Mouse (Mus musculus) midbrain, embryonic 12.5 days (tissue): ENCODE measurements at regions not wholly inside any gene's neighbourhood (a gene's known extent, or its start where the extent isn't known, plus 50 kb on each side); places are given as distances from the start of the nearest gene placed in this dataset.
A peak's percentile ranks its signal among the peaks of the same experiment; 100 is the strongest.

ENCODE experiments used
- ATAC-seq: fragments of 200-750 bp; cut with Nextera tagmentation; 2 replicates; pipeline ENCODE4 v1.8.0; 2017; ENCODE audit warnings: low read depth, moderate TSS enrichment, moderate library complexity; ENCODE audit not compliant: low FRiP score
- H3K27ac ChIP-seq: fragments of 300-500 bp; sonication (generic); replicated peaks from 2 replicates; pipeline ENCODE4 v1.5.1; 2016; ENCODE audit warnings: mild to moderate bottlenecking
- H3K27me3 ChIP-seq: fragments of 300-500 bp; sonication (generic); 2 replicates; pipeline ENCODE4 v1.6.1; 2016; ENCODE audit warnings: mild to moderate bottlenecking
- H3K36me3 ChIP-seq: fragments of 300-500 bp; sonication (generic); 2 replicates; pipeline ENCODE4 v1.6.1; 2016
- H3K4me1 ChIP-seq: fragments of 300-500 bp; sonication (generic); 2 replicates; pipeline ENCODE4 v1.6.1; 2016
- H3K4me2 ChIP-seq: fragments of 300-500 bp; sonication (generic); replicated peaks from 2 replicates; pipeline ENCODE4 v1.6.1; 2016; ENCODE audit warnings: mild to moderate bottlenecking, moderate library complexity
- H3K4me3 ChIP-seq: fragments of 300-500 bp; sonication (generic); 2 replicates; pipeline ENCODE4 v1.5.1; 2016; ENCODE audit warnings: mild to moderate bottlenecking
- H3K9ac ChIP-seq: fragments of 300-500 bp; sonication (generic); replicated peaks from 2 replicates; pipeline ENCODE4 v1.6.1; 2016; ENCODE audit warnings: mild to moderate bottlenecking, moderate library complexity
- H3K9me3 ChIP-seq: fragments of 300-500 bp; sonication (generic); 2 replicates; pipeline ENCODE4 v1.6.1; 2016; ENCODE audit warnings: mild to moderate bottlenecking
- WGBS: fragments of 180-500 bp; shearing (Covaris S2); methylation state at CpG from one replicate; pipeline ENCODE4 v1.1.7; 2016; 5-methylcytosine and 5-hydroxymethylcytosine counted together

GRCm38 (mm10) chr17:9932186-9932585 is 262.7 kb upstream of the Pabpc6 start:
- peaks cover 22% of the 10 kb centered on the region for H3K4me1 ChIP-seq
- H3K4me2 ChIP-seq: no peak overlapping the region
- H3K36me3 ChIP-seq: no peaks in the 10 kb centered on the region
- WGBS: 88% methylated on average over 8 of the region's 8 CpGs
- peaks cover 3% of the 10 kb centered on the region; the same call in 1 of the 2 replicates for H3K9me3 ChIP-seq
- no peak overlapping the region for H3K4me3 ChIP-seq
- no peak overlapping the region for H3K27ac ChIP-seq
- H3K27me3 ChIP-seq: peaks cover 32% of the 10 kb centered on the region
- ATAC-seq: no peak
- no peak overlapping the region for H3K9ac ChIP-seq

GRCm38 (mm10) chr17:9931526-9931925 is 262.0 kb upstream of the Pabpc6 start:
- H3K27me3 ChIP-seq: peaks cover 32% of the 10 kb centered on the region
- peaks cover 22% of the 10 kb centered on the region for H3K4me1 ChIP-seq
- WGBS: 80% methylated on average over 6 of the region's 6 CpGs
- H3K36me3 ChIP-seq: no peaks in the 10 kb centered on the region
- no peak overlapping the region for H3K9ac ChIP-seq
- H3K4me2 ChIP-seq: no peak overlapping the region
- H3K9me3 ChIP-seq: peaks cover 3% of the 10 kb centered on the region; the same call in 1 of the 2 replicates
- no peak overlapping the region for H3K27ac ChIP-seq
- ATAC-seq: no peak
- H3K4me3 ChIP-seq: no peak overlapping the region

- no peak overlapping the region; the same call in 1 of the 2 replicates for H3K27ac ChIP-seq
- H3K27me3 ChIP-seq: peaks cover 18% of the 10 kb centered on the region
- no peaks in the 10 kb centered on the region for H3K36me3 ChIP-seq
- no peak overlapping the region for H3K4me3 ChIP-seq
- H3K4me2 ChIP-seq: no peak overlapping the region
- peaks cover 22% of the 10 kb centered on the region for H3K4me1 ChIP-seq
- H3K9ac ChIP-seq: no peak overlapping the region
- H3K9me3 ChIP-seq: peaks cover 3% of the 10 kb centered on the region; the same call in 1 of the 2 replicates
- WGBS: 49% methylated on average over 8 of the region's 8 CpGs
- ATAC-seq: no peak
These were observed 260.1 kb upstream of the Pabpc6 start for GRCm38 (mm10) chr17:9929448-9930088.

GRCm38 (mm10) chr17:9927724-9928123 is 258.2 kb upstream of the Pabpc6 start:
- Histone ChIP-seq H3K4me1 (peaks cover 22% of the 10 kb centered on the region), H3K27me3 (peaks cover 16% of the 10 kb centered on the region; the same call in 1 of the 2 replicates), H3K27ac (no peak overlapping the region), H3K9ac (no peak overlapping the region), H3K9me3 (no peaks in the 10 kb centered on the region), H3K36me3 (no peaks in the 10 kb centered on the region), H3K4me3 (no peak overlapping the region), H3K4me2 (no peak overlapping the region)
- no peak for ATAC-seq
- 54% methylated on average over 8 of the region's 8 CpGs for WGBS

GRCm38 (mm10) chr17:9926308-9926707 is 256.8 kb upstream of the Pabpc6 start:
- ATAC-seq: no peak
- 62% methylated on average over 4 of the region's 4 CpGs for WGBS
- Histone ChIP-seq H3K4me3 (no peak overlapping the region), H3K27ac (no peak overlapping the region), H3K36me3 (no peaks in the 10 kb centered on the region), H3K9ac (no peak overlapping the region), H3K4me2 (no peak overlapping the region), H3K27me3 (peaks cover 10% of the 10 kb centered on the region; the same call in 1 of the 2 replicates), H3K9me3 (no peaks in the 10 kb centered on the region), H3K4me1 (peaks cover 17% of the 10 kb centered on the region)

- Histone ChIP-seq H3K27ac (no peak overlapping the region), H3K27me3 (no peaks in the 10 kb centered on the region), H3K9me3 (no peaks in the 10 kb centered on the region), H3K9ac (no peak overlapping the region), H3K4me2 (no peak overlapping the region), H3K36me3 (no peaks in the 10 kb centered on the region), H3K4me3 (no peak overlapping the region), H3K4me1 (no peaks in the 10 kb centered on the region)
- ATAC-seq: no peak
- WGBS: 96% methylated on average over 2 of the region's 2 CpGs
These were observed 251.8 kb upstream of the Pabpc6 start for GRCm38 (mm10) chr17:9921326-9921725.

- no peak overlapping the region for H3K9ac ChIP-seq
- H3K27ac ChIP-seq: no peak overlapping the region
- WGBS: 13% methylated on average over 2 of the region's 2 CpGs
- H3K4me1 ChIP-seq: no peaks in the 10 kb centered on the region
- ATAC-seq: no peak
- H3K9me3 ChIP-seq: no peaks in the 10 kb centered on the region
- no peak overlapping the region for H3K4me3 ChIP-seq
- no peaks in the 10 kb centered on the region for H3K36me3 ChIP-seq
- H3K27me3 ChIP-seq: peaks cover 17% of the 10 kb centered on the region
- no peak overlapping the region for H3K4me2 ChIP-seq
These were observed 247.5 kb upstream of the Pabpc6 start for GRCm38 (mm10) chr17:9917031-9917430.

- no peak for ATAC-seq
- Histone ChIP-seq H3K36me3 (no peaks in the 10 kb centered on the region), H3K4me3 (no peak overlapping the region), H3K9ac (no peak overlapping the region), H3K27ac (no peak overlapping the region), H3K27me3 (peaks cover 39% of the 10 kb centered on the region), H3K4me1 (peaks cover 14% of the 10 kb centered on the region), H3K4me2 (no peak overlapping the region), H3K9me3 (no peaks in the 10 kb centered on the region)
- WGBS: 95% methylated on average over 2 of the region's 2 CpGs
These were observed 241.3 kb upstream of the Pabpc6 start for GRCm38 (mm10) chr17:9910856-9911255.

GRCm38 (mm10) chr17:9907077-9907476 is 237.6 kb upstream of the Pabpc6 start:
- Histone ChIP-seq H3K9ac (no peak overlapping the region), H3K4me3 (no peak overlapping the region), H3K9me3 (no peaks in the 10 kb centered on the region), H3K27ac (peak overlapping the region; percentile 85), H3K36me3 (no peaks in the 10 kb centered on the region), H3K4me2 (no peak overlapping the region), H3K4me1 (peaks cover 47% of the 10 kb centered on the region), H3K27me3 (peaks cover 21% of the 10 kb centered on the region)
- ATAC-seq: no peak
- 28% methylated on average over 1 of the region's 1 CpGs for WGBS

- H3K36me3 ChIP-seq: no peaks in the 10 kb centered on the region
- 2% methylated on average over 11 of the region's 12 CpGs for WGBS
- no peaks in the 10 kb centered on the region for H3K9me3 ChIP-seq
- peak overlapping the region; percentile 15; the same call in 1 of the 2 replicates for H3K4me3 ChIP-seq
- H3K27me3 ChIP-seq: peaks cover 15% of the 10 kb centered on the region
- peak overlapping the region; percentile 85 for H3K27ac ChIP-seq
- no peak overlapping the region for H3K9ac ChIP-seq
- peaks cover 47% of the 10 kb centered on the region for H3K4me1 ChIP-seq
- peak; percentile 93 for ATAC-seq
- H3K4me2 ChIP-seq: peak overlapping the region; percentile 46
These were observed 236.3 kb upstream of the Pabpc6 start for GRCm38 (mm10) chr17:9905501-9906462.

GRCm38 (mm10) chr17:9904525-9904991 is 235.0 kb upstream of the Pabpc6 start:
- H3K9ac ChIP-seq: no peak overlapping the region
- 1% methylated on average over 6 of the region's 6 CpGs for WGBS
- peak overlapping the region; percentile 17; the same call in 1 of the 2 replicates for H3K4me2 ChIP-seq

GRCm38 (mm10) chr17:9903313-9903712 is 233.8 kb upstream of the Pabpc6 start:
- Histone ChIP-seq H3K36me3 (no peaks in the 10 kb centered on the region), H3K27me3 (peaks cover 6% of the 10 kb centered on the region), H3K4me2 (no peak overlapping the region), H3K4me1 (peaks cover 47% of the 10 kb centered on the region), H3K4me3 (no peak overlapping the region), H3K9me3 (no peaks in the 10 kb centered on the region), H3K9ac (no peak overlapping the region), H3K27ac (peak overlapping the region; percentile 85)
- ATAC-seq: no peak
- 49% methylated on average over 4 of the region's 4 CpGs for WGBS

More at GRCm38 (mm10) chr17:9904525-9904991, 235.0 kb upstream of the Pabpc6 start:
- ATAC-seq: no peak
- H3K27ac ChIP-seq: peak overlapping the region; percentile 85
- no peaks in the 10 kb centered on the region for H3K36me3 ChIP-seq
- H3K4me3 ChIP-seq: no peak overlapping the region
- peaks cover 14% of the 10 kb centered on the region for H3K27me3 ChIP-seq
- H3K4me1 ChIP-seq: peaks cover 47% of the 10 kb centered on the region
- H3K9me3 ChIP-seq: no peaks in the 10 kb centered on the region
